Mouse (Mus musculus) spleen, postnatal 36 days (tissue): ENCODE results near the gene Bcam.

Source experiments
- DNase-seq, 2 experiments: peaks; one replicate each; pipeline ENCODE4 v3.0.0; 2022; ENCODE audit warnings: low spot score in 2 of 2, mixed read lengths in 1 of 2

The Bcam gene

DNA sequence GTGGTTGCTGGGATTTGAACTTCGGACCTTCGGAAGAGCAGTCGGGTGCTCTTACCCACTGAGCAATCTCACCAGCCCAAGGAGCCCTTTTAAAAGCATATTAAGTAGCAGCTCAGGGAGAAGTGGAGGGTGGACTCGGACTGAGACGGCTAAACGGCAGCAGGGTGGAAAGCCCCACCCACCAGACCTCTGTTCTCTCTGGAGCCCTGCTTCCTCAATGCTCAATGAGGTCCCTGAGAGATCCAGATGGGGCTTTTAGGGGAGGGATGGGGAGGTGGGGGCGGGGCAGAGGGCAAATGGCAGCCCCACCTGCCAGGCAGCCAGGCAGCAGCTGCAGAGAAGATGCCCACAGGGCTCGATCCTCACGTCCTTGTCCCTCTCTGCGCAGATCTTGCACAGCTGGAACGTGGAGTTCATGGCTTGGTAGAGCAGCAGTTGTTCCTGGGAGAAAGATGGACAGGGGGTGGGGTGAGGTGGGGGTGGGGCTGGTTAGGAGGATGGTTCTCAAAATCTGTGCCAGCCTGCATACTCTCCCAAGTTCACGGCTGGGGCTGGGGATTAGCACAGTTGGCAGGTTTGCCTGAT lies 15.2 kb upstream of the Bcam start:
- no peak for DNase-seq

- no peak for DNase-seq
These were observed 14.1 kb upstream of the Bcam start for GRCm38 (mm10) chr7:19784764-19785535.

DNA sequence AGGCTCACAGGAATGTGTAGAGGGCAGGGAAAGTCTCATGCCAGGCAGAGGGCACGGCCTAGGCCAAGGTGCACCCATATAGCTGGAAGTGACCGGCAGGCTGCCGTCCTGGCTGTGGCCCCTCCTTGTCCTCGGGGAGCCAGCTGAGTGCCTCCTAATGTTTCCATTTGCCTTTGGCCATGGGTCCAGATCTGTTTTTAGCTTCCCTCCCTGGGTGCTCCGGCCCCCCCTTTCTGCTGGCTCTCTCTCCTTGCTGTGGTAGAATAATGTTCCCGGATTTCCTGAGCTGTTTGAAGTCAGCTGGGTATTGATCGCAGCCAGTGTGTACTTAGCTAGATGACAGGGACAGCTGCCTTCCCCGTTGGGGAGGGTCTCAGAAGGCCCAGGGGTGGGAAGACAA lies 12.8 kb upstream of the Bcam start:
- no peak for DNase-seq

DNA sequence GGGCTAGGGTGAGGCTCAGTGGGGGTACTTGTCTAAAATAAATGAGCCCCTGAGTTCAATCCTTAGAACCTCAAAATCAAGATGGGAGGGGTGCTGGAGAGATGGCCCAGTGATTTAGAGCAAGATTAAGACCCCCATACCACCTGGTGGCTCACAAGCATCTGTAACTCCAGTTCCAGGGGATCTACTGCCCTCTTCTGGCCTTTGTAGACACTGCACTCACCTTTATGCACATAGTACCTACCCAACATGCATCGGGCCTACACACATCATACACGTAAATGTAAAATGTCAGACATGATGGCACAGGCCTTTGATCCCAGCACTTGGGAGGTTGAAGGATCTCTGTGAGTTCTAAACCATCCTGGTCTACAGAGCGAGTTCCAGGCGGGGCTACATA lies 11.8 kb upstream of the Bcam start:
- no peak for DNase-seq

DNA sequence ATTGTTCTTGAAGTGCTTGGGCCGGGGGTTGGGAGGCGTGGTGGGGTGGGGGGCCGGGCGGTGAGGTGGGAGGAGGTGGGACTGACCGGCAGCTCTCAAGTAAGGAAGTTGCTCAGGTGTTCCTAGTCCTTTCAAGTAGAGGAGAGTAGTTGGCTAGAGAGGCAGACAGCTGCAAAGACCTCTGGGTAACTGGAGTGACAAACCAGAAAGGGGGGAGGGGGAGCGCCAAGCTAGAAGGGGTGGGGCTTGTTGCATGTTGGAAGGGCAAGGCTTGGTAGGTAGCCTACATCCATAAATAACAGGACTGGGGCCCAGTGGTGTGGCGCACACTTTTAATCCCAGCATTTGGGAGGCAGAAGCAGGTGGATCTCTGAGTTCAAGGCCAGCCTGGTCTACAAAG lies 10.9 kb upstream of the Bcam start:
- no peak for DNase-seq

DNA sequence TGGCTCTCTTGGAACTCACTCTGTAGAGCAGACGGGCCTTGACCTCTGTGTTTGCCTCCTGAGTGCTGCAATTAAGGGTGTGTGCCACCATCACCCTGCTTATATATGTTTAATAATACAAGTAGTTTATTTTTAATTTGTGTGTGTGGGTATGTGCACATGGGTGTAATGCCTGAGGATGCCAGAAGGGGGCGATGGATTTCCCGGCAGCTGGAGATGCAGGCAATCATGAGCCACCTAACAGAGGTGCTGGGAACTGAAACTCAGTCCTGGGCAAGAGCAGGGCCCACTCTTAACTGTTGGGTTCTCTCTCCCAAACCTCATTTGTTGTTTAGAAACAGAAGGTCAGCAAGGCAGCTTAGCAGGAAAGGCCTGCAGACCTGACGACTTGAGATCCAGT lies 9.1 kb upstream of the Bcam start:
- no peak for DNase-seq

DNA sequence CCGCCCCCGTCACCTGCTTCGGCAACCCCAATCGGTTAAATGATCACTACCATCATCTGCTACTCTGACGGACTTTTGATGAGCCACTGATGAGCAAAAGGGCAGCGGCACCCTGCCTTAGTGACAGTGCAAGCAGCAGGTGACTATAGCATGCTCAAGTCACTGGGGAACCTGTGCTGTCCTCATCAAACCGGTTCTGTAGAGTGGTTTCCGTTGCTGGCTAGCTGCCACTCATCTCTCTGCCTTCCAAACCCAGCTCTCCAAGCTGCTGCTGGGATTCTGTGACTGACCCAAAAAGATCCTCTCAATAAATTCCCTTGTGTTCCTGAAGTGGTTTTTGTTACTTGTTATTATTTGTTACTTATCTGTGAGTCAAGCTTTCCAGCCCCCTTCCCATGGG lies 7.8 kb upstream of the Bcam start:
- DNase-seq, result no peak

DNA sequence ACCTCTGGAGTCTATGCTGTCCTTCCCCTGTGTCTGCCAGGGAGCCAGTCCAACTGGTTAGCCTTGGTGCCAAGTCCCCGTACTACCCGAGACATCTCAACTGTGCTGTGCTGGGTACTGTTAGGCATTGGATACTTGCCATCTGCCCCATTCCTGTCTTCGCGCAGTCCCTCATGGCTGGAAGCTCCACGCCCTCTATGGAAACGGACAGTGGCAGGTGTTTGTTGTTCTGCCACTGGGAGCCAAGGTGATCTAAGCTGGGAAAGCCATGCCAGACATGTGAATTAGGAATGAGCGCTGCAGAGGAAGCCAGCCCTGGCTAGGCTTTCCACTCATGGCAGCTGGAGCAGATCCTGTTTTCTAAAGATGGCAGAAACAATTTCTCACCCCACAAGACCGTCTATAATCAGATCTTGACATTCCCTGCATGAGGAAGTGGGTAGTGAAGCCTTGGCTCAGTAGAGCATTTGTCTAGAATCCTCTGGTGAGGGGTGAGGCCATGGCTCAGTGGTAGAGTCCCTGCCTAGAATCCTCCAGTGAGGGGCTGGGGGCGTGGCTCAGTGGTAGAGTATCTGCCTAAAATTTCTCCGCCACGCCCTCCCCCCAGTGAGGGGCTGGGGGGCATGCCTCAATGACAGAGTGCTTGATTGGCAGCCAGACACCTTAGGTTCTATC lies 6.4 kb upstream of the Bcam start:
- no peak for DNase-seq

DNA sequence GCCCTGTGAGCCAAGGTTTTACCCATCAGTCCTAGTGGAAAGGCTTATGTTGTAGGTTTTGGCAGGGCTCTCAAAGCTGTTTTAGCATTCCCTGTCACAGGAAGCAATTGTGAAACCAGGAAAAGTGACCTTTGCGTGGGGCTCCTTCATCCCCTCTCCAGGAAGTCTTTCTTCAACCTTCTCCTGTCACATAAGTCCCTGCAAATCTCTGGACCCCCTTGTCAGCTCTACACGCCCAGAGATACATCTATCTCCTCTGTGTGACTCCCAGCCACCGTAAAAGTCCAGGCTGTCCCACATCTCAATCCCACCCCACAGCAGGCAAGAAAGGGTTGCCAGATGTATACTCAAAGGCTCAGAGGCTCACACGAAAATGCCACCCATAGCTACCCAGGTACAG lies 866 bp upstream of the Bcam start:
- DNase-seq, result no peak

GRCm38 (mm10) chr7:19770375-19770754 lies 451 bp downstream of the Bcam start:
- DNase-seq, result peak; percentile 39 to 44

- DNase-seq, result no peak
These were observed 1.1 kb downstream of the Bcam start for GRCm38 (mm10) chr7:19769434-19770374.

DNA sequence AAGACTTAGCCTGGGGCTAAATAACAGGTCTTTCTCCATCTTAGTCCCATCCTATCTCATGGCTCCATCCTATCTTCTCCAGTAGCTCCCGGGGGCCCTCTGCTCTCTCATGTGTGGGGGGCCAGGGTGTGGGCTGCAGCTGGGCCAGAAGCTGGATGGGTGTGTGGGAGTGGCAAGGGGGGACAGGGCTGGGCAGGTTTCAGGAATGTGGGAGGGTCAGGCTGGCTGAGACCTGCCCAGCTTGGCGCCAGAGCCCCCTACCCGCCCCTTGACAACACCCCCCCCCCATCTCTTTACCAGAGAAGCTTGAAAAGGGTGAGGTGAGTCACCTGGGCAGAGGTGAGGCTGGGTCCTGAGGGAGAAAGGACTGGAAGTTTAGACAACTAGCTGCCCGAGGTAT lies 1.8 kb downstream of the Bcam start:
- DNase-seq, result no peak

- no peak for DNase-seq
These were observed 2.6 kb downstream of the Bcam start for GRCm38 (mm10) chr7:19768251-19768650.

DNA sequence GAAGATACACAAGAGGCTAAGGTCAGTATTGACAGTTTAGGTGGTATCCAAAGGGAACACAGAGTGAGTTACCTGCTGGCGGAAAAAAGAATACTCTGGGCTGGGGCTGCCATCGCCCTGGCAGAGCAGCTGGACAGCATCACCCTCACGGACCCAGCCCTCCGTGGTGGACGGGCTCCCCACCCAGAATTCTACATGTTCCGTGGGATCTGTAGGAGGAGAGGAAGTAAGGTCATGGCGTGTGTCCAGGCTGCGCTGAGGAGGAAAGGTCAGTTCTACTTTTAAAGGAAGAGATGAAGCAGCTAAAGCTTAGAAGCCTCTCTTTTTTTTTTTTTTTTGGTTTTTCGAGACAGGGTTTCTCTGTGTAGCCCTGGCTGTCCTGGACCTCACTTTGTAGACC lies 6.2 kb downstream of the Bcam start:
- no peak for DNase-seq

- DNase-seq, result no peak
These were observed 6.9 kb downstream of the Bcam start for GRCm38 (mm10) chr7:19763829-19764477.

DNA sequence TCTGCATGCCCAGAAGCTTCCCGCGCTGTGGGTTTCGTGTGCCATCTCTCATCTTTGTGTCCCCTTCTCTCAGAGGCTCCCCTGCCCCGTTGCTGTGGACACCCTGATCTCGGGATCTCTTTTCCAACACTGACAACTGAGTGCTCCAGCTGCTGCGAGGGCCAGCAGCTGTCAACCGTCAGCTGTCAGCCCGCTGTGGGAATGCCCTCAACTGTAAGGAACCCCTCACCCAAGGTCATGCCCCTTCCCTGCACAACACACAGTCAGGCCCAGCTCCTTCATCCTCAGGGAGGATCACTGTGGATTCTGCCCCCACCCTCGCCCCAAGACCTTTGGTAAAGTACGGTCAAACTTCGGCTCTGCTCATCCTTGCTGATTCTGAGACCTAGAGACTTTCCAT lies 8.5 kb downstream of the Bcam start:
- no peak for DNase-seq

GRCm38 (mm10) chr7:19760021-19760420 lies 10.8 kb downstream of the Bcam start:
- DNase-seq, result no peak

GRCm38 (mm10) chr7:19758623-19759022 lies 12.2 kb downstream of the Bcam start:
- no peak for DNase-seq

GRCm38 (mm10) chr7:19755851-19756786 lies 14.7 kb downstream of the Bcam start:
- no peak for DNase-seq

- DNase-seq, result no peak
These were observed 15.8 kb downstream of the Bcam start for GRCm38 (mm10) chr7:19755008-19755407.
